Mouse (Mus musculus) erythroblast, embryonic 14.5 days (primary cell): ENCODE results near the gene Ap3b1. TPM values are rescaled to one million over a fixed set of nuclear protein-coding genes. Genes with fewer than 3 reads are reported as not detected.

Experiments
- H3K27me3 ChIP-seq: 2 replicates; pipeline ENCODE4 v1.6.1; 2012; ENCODE audit warnings: inconsistent platforms; ENCODE audit not compliant: control insufficient read depth
- H3K36me3 ChIP-seq: 2 replicates; pipeline ENCODE4 v1.6.1; 2012; ENCODE audit warnings: mild to moderate bottlenecking, inconsistent platforms; ENCODE audit not compliant: control insufficient read depth
- H3K4me1 ChIP-seq: 2 replicates; pipeline ENCODE4 v1.6.1; 2012; ENCODE audit warnings: inconsistent platforms; ENCODE audit not compliant: control insufficient read depth
- H3K4me3 ChIP-seq: replicated peaks from 2 replicates; pipeline ENCODE3; 2012; ENCODE audit warnings: moderate library complexity, mild to moderate bottlenecking, inconsistent platforms
- H3K9me3 ChIP-seq: 2 replicates; pipeline ENCODE4 v1.6.1; 2012; ENCODE audit warnings: low read length, inconsistent platforms, mixed read lengths; ENCODE audit not compliant: control insufficient read depth
- GATA1 ChIP-seq: IDR thresholded peaks from 2 replicates; pipeline ENCODE4 v1.6.1; 2012; ENCODE audit warnings: low read length, inconsistent platforms, mixed read lengths
- TAL1 ChIP-seq: IDR thresholded peaks from 3 replicates; pipeline ENCODE4 v1.6.1; 2012; ENCODE audit warnings: low read length, inconsistent platforms, mixed read lengths
- polyA plus RNA-seq: library from polyadenylated mRNA; stranded (reverse); fragments of >175 nt; gene quantifications from 2 replicates; pipeline ENCODE4 v1.2.3, GENCODE M21; 2012

Gene Ap3b1
- polyA plus RNA-seq, 1 experiment, result 0.87 TPM

DNA sequence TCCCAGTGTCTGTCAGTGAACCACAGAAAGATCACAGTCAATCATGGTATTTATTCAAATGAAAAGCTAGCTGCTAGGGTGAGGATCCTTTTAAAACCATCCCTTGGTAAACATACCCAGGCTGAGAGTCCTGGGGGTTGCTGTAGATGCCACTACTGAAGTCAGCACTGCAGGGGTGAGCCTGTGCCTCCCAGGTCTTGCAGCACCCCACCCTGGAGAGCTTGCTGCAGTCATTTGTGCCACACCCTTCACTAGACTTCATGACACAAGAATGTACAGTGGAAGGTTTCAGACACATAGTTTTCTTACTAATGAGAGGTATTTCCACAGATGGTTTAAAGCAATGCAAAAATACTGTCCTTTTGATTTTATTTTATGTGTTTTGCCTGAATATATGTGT, 156.2 kb downstream of the Ap3b1 start:
- TF ChIP-seq GATA1 (no peak), TAL1 (no peak)
- Histone ChIP-seq H3K4me1 (peaks cover 39% of the 10 kb centered on the region), H3K4me3 (no peak overlapping the region), H3K27me3 (no peaks in the 10 kb centered on the region), H3K36me3 (peaks cover 16% of the 10 kb centered on the region), H3K9me3 (no peaks in the 10 kb centered on the region)

- no peak for TF ChIP-seq TAL1
- Histone ChIP-seq H3K4me1 (peaks cover 42% of the 10 kb centered on the region), H3K9me3 (no peaks in the 10 kb centered on the region), H3K36me3 (peaks cover 20% of the 10 kb centered on the region), H3K4me3 (no peak overlapping the region), H3K27me3 (no peaks in the 10 kb centered on the region)
Observed at GRCm38 (mm10) chr13:94516532-94516931, 157.8 kb downstream of the Ap3b1 start.

DNA sequence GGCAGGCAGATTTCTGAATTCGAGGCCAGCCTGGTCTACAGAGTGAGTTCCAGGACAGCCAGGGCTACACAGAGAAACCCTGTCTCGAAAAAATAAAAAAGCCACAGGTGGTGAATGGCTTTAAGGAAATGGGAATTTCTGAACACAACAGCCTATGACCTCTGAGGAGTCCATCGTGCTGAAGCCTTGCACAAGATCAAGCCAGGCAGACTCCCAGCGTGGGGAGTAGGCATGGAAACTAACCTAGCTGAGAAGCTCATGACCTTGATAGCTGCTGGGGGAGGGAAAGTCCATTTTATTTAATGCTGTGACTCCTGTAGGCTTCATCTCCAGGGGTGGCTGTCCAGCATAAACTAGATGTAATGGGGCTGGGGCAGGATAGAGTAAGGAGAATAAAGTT, 159.4 kb downstream of the Ap3b1 start:
- Histone ChIP-seq H3K4me3 (no peak overlapping the region), H3K9me3 (no peaks in the 10 kb centered on the region), H3K4me1 (peaks cover 40% of the 10 kb centered on the region), H3K36me3 (peaks cover 17% of the 10 kb centered on the region), H3K27me3 (no peaks in the 10 kb centered on the region)
- TF ChIP-seq TAL1 (no peak), GATA1 (no peak)

- peaks cover 34% of the 10 kb centered on the region for H3K4me1 ChIP-seq
- TF ChIP-seq GATA1, result no peak
- TF ChIP-seq TAL1, result no peak
- peaks cover 14% of the 10 kb centered on the region for H3K36me3 ChIP-seq
- no peak overlapping the region for H3K4me3 ChIP-seq
- H3K27me3 ChIP-seq, result no peaks in the 10 kb centered on the region
- no peaks in the 10 kb centered on the region for H3K9me3 ChIP-seq
Observed at GRCm38 (mm10) chr13:94519276-94519675, 160.5 kb downstream of the Ap3b1 start.

GRCm38 (mm10) chr13:94523213-94523612, 164.5 kb downstream of the Ap3b1 start:
- no peaks in the 10 kb centered on the region for H3K27me3 ChIP-seq
- peaks cover 20% of the 10 kb centered on the region for H3K36me3 ChIP-seq
- H3K4me3 ChIP-seq, result no peak overlapping the region
- H3K9me3 ChIP-seq, result no peaks in the 10 kb centered on the region
- no peak for TF ChIP-seq TAL1
- TF ChIP-seq GATA1, result no peak
- H3K4me1 ChIP-seq, result peaks cover 34% of the 10 kb centered on the region

- H3K36me3 ChIP-seq, result peaks cover 28% of the 10 kb centered on the region
- no peaks in the 10 kb centered on the region for H3K27me3 ChIP-seq
- TF ChIP-seq GATA1 (no peak), TAL1 (no peak)
- peaks cover 31% of the 10 kb centered on the region for H3K4me1 ChIP-seq
- no peak overlapping the region for H3K4me3 ChIP-seq
- H3K9me3 ChIP-seq, result no peaks in the 10 kb centered on the region
Observed at GRCm38 (mm10) chr13:94524669-94525238, 166.0 kb downstream of the Ap3b1 start.

- H3K36me3 ChIP-seq, result peaks cover 34% of the 10 kb centered on the region
- no peaks in the 10 kb centered on the region for H3K27me3 ChIP-seq
- H3K9me3 ChIP-seq, result no peaks in the 10 kb centered on the region
- H3K4me1 ChIP-seq, result peaks cover 19% of the 10 kb centered on the region
- H3K4me3 ChIP-seq, result no peak overlapping the region
- TF ChIP-seq TAL1, result no peak
- no peak for TF ChIP-seq GATA1
Observed at GRCm38 (mm10) chr13:94529138-94529537, 170.4 kb downstream of the Ap3b1 start.

- no peak for TF ChIP-seq GATA1
- no peak for TF ChIP-seq TAL1
- H3K36me3 ChIP-seq, result peaks cover 25% of the 10 kb centered on the region
- H3K9me3 ChIP-seq, result no peaks in the 10 kb centered on the region
- H3K4me1 ChIP-seq, result peaks cover 21% of the 10 kb centered on the region
- H3K27me3 ChIP-seq, result no peaks in the 10 kb centered on the region
- no peak overlapping the region for H3K4me3 ChIP-seq
Observed at GRCm38 (mm10) chr13:94533516-94533915, 174.8 kb downstream of the Ap3b1 start.

- Histone ChIP-seq H3K4me1 (peaks cover 37% of the 10 kb centered on the region), H3K27me3 (no peaks in the 10 kb centered on the region), H3K4me3 (no peak overlapping the region), H3K9me3 (no peaks in the 10 kb centered on the region), H3K36me3 (peaks cover 17% of the 10 kb centered on the region)
- TF ChIP-seq TAL1 (no peak), GATA1 (no peak)
Observed at GRCm38 (mm10) chr13:94537336-94537735, 178.6 kb downstream of the Ap3b1 start.

DNA sequence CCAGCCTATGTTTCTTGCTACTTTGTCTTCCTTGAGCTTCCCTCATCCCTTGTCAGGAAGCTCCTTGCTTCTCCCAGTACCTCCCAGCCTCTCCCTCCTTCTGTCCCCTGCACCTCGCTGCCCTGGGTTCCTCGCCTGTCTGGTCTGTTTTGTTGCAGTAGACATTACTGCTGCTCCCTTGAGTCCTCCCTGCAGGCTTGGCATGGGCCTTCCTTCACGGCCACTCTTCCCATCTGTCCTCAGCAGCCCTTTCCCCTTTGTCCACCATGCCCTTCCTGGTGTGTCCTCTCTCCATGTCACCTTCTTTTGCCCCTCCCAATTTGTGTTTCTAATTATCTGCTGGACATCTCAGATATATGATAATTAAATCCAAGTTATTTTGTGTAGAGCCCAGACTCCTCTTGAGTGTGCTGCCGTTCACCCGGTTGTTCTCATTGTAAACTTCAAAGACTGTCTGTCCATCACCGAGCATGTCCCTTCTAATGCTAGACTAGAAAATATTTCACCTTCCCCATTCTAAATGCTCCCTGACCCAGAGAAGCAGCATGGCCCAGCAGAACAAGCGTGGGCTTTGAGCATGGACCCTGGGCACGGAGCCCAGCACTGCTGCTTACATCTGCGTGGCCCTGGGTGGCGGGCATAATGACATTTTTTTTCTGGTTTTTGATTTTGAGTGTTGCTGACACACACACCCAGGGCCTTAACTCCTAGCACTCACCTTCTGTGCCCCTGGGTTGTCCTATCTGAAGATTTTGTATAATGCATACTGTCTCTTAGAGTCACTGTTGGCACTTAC, 181.3 kb downstream of the Ap3b1 start:
- peaks cover 21% of the 10 kb centered on the region for H3K36me3 ChIP-seq

More for the DNA sequence above, 181.3 kb downstream of the Ap3b1 start:
- TF ChIP-seq TAL1, result no peak
- TF ChIP-seq GATA1, result no peak
- Histone ChIP-seq H3K27me3 (no peaks in the 10 kb centered on the region), H3K4me3 (no peak overlapping the region), H3K4me1 (peaks cover 35% of the 10 kb centered on the region), H3K9me3 (no peaks in the 10 kb centered on the region)
